Mouse (Mus musculus): ENCODE measurements around the gene Gm49358. TPM values are rescaled to one million over a fixed set of nuclear protein-coding genes. Genes with fewer than 3 reads are reported as not detected.

Gm49358 gene
- 0.73 TPM for polyA plus RNA-seq (2017; shearing (Covaris generic))

GRCm38 (mm10) chr10:86763672-86764071 is at the start of gene Gm49358:
Gene Gm49358 (plus strand): TSS chr10:86763972.

GRCm38 (mm10) chr10:86778398-86779116 is 14.8 kb downstream of the Gm49358 start, which contains the start of gene Nt5dc3:
Gene Nt5dc3 (plus strand): TSS chr10:86779005.

Other genes with a start within 250 kb of the Gm49358 start
- gene Hsp90b1, start 58.5 kb upstream of the Gm49358 start, polyA plus RNA-seq (2017; shearing (Covaris generic)): 274 TPM
- 0.93 TPM for gene Ttc41, start 58.2 kb upstream of the Gm49358 start, polyA plus RNA-seq (2017; shearing (Covaris generic))
- 2.3 TPM for gene Nt5dc3, start 15.0 kb downstream of the Gm49358 start, polyA plus RNA-seq (2017; shearing (Covaris generic))
- gene Stab2, start 244.1 kb downstream of the Gm49358 start, polyA plus RNA-seq (2017; shearing (Covaris generic)): 0.60 TPM